Mouse (Mus musculus): Measurements from ENCODE around the gene Atf7. TPM values are rescaled to one million over a fixed set of nuclear protein-coding genes. Genes with fewer than 3 reads are reported as not detected.

Atf7 gene
- total RNA-seq, 2 experiments from 2014 or later, result 19.9 to 44.4 TPM

- ATAC-seq (replicated peaks; ENCODE audit: low FRiP score, poor library complexity, severe bottlenecking), result no peak
These were observed 105.8 kb downstream of the Atf7 start for GRCm38 (mm10) chr15:102519211-102520141.

- no peak; the same call in 1 of the 2 replicates for ATAC-seq (replicated peaks; ENCODE audit: low FRiP score, poor library complexity, severe bottlenecking)
These were observed 106.4 kb downstream of the Atf7 start for GRCm38 (mm10) chr15:102518859-102519201.

DNA sequence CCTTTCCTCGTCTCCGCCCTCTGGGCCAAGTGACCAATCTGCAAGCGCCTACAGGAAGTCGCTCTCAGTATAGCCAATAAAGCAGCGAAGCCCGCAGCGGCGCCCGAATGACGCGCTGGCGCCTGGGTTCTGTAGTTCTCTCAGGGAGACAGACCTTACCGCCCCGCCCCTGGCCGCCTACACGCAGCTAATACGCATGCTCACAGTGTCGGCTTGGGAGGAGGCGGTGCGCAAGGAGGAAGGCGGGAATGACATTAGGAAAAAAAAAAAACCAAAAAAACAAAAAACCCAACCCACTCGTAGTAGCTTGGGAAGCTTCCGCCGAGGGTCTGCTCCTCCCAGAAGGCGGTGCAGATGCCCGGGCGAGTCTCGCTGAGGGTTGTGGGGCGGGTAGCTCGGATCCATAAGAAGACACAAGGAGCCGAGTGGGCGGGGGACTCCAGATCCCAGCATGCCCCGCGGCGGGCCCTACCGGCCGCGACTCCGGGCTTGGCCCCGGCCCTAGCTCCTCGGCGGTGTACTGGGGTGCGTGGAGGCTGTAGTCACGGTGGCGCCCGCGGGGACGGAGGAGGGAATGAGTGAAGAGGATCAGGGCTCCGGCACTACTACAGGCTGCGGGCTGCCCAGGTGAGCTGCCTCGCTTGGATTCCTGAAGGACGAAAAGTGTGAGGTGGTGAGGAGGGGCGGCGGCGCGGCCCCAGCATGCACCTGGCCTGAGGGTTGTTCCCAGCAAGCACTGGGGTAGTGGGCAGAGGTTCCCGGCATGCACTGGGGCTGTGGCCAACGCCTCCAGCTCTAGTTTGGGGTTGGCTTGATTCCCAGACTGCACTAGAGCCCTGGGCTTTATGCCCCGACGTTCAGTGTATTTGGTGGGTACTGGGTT, 107.0 kb downstream of the Atf7 start, which contains the start of gene Tarbp2:
Gene Tarbp2 (plus strand): TSS at position 217 of the 883 bp plus-strand sequence.
- peak; percentile 83 for ATAC-seq (replicated peaks; ENCODE audit: low FRiP score, poor library complexity, severe bottlenecking)

DNA sequence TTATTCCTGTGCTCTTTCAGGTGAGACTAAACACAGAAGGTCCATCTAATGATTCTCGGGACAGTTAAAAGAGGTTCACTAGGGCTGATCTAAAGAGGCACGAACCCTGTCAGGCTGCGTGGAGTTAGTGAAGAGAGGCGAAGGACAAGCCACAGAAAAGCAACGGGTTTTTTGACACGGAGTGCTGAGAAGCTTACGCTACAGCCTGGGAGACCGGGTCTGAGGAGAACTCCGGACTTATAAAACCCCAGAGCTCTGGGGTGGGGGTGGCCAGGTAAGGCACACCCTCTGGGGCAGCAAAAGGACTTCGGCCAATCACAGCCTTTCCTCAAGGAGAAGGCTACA, 107.7 kb downstream of the Atf7 start:
- no peak for ATAC-seq (replicated peaks; ENCODE audit: low FRiP score, poor library complexity, severe bottlenecking)

DNA sequence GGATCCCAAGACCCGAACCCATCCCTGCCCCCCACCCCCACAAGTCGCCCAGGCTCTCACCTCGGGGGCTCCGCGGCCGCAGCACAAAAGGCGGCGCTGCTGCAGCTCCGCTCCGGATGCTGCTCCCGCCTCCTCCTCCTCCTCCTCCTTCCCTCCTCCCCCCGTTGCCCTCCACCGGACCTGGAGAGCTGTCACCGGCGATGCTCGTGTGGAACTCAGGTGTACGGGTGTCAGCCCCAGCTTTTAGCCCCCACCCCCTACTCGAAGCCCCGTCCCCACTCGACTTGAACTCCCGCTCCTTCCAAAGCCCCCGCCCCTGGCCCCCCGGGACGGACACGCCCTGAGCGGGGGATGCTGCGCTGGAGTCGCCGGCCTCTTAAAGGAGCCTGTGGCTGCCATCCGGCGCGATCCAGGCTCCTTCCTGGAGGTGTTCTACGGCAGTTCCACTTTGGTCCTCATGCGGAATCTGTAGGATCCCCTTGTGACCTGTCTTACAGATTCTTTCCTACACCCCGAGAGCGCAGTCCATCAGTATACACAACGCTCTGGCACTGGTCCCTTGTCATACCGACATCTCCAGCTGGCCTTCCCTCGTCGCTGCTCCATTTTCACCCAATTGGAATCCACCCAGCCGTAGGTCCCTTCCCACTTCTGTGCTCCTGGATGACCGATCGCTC, 108.4 kb downstream of the Atf7 start, which contains the start of gene Map3k12:
Gene Map3k12 (minus strand): TSS at position 337 of the 677 bp plus-strand sequence.
- peak; percentile 15; the same call in 1 of the 2 replicates for ATAC-seq (replicated peaks; ENCODE audit: low FRiP score, poor library complexity, severe bottlenecking)

- no peak for ATAC-seq (replicated peaks; ENCODE audit: low FRiP score, poor library complexity, severe bottlenecking)
These were observed 109.0 kb downstream of the Atf7 start for GRCm38 (mm10) chr15:102516293-102516692.

DNA sequence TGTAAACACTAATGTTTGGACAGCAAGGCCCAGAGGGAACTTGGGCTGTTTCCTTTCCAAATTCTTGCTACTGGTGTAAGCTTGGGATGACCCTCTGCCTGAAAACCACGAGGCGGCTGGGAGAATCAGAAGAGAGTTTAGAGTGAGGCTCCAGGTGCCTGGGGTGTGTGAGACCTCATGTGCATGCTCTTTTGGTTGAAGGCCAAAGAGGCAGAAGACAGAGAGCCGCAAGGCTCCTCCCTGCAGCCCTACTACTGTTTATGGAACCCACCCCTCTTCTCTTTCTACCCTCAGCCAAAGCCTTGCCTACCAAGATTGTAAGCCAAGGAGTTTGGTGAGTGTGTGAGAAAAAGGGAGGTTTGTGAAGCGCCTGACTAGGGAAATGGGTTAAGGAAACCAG, 109.5 kb downstream of the Atf7 start:
- ATAC-seq (replicated peaks; ENCODE audit: low FRiP score, poor library complexity, severe bottlenecking), result no peak

DNA sequence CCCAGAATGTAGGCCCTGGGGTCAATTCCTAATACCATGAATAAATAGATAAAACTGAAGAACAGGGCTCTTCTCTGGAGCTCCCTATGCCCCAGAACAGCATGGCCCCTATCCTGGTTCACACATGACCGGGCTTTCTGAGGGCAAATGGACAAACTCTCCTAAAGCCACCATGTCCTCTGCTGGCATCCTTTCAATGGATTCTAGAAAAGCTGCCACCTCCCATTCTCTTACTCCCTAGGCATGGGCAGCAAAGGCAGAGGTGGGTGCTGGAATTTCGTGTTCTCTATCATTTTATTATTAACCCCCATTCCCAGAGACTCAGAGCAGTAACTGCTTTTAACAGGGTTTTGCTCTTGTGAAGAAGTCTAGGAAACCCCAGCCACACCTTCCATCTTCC, 110.0 kb downstream of the Atf7 start:
- ATAC-seq (replicated peaks; ENCODE audit: low FRiP score, poor library complexity, severe bottlenecking), result no peak

DNA sequence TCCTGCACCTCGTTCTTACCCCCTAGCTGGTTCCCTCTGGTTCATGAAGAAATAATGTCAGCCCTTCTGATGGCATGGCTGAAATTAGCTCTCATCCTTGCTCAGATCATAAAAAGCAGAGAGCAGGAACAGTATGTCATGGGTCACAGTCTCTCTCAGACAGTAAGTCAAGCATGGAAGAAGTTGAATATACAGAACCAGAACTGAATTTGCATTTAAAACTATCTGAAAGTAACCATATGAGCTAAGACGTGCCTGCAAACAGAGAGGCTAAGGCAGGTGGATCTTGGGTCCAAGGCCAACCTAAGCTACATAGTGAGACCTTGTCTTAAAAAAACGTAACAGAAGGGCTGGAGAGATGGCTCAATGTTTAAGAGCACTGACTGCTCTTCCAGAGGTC, 112.3 kb downstream of the Atf7 start:
- no peak for ATAC-seq (replicated peaks; ENCODE audit: low FRiP score, poor library complexity, severe bottlenecking)

DNA sequence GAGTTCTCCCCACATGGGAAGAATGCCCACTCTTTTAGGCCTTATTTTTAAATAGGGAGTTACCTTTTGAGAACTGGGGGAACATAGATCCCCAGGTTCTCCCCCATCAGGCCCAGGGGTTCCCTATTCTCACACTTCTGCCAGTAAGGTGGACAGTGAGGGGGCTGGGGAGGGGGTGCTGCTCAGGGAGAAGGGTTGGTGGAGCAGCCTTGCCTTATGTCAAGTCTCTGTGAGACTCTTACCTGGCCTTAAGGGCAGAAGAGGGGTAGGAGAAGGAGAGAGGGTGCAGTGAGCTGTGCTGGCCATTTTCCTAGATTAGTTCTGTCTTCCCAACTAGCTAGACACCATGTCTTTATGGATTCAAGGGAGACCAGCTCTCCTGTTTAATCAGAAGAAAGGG, 112.8 kb downstream of the Atf7 start:
- ATAC-seq (replicated peaks; ENCODE audit: low FRiP score, poor library complexity, severe bottlenecking), result no peak

DNA sequence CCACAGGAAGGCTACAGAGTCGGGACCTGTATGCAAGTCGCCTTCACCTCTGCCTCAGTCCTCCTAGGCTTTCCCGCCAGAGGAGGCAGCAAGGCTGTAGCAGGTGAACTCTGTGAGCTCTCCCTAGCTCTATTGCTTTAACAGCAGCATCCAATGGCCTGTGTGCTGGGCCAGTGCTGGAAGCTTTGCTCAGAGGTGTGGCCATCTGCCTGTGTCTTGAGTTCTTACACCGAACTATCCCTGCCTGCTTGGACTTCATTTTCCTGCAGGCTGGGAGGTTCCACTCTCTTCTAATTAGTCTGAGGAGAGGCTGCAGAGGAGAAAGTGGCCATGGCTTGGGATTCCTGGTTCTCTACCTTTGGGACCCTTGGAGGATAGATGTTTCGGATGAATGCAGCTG, 113.3 kb downstream of the Atf7 start:
- ATAC-seq (replicated peaks; ENCODE audit: low FRiP score, poor library complexity, severe bottlenecking), result no peak

GRCm38 (mm10) chr15:102511285-102511833, 113.9 kb downstream of the Atf7 start:
- ATAC-seq (replicated peaks; ENCODE audit: low FRiP score, poor library complexity, severe bottlenecking), result no peak

GRCm38 (mm10) chr15:102510590-102511284, 114.5 kb downstream of the Atf7 start:
- ATAC-seq (replicated peaks; ENCODE audit: low FRiP score, poor library complexity, severe bottlenecking), result peak; percentile 90

- ATAC-seq (replicated peaks; ENCODE audit: low FRiP score, poor library complexity, severe bottlenecking), result no peak
These were observed 115.2 kb downstream of the Atf7 start for GRCm38 (mm10) chr15:102510110-102510509.

- ATAC-seq (replicated peaks; ENCODE audit: low FRiP score, poor library complexity, severe bottlenecking), result no peak
These were observed 116.9 kb downstream of the Atf7 start for GRCm38 (mm10) chr15:102508336-102508735.

GRCm38 (mm10) chr15:102507561-102507960, 117.7 kb downstream of the Atf7 start:
- ATAC-seq (replicated peaks; ENCODE audit: low FRiP score, poor library complexity, severe bottlenecking), result no peak

GRCm38 (mm10) chr15:102506864-102507263, 118.4 kb downstream of the Atf7 start:
- ATAC-seq (replicated peaks; ENCODE audit: low FRiP score, poor library complexity, severe bottlenecking), result no peak

GRCm38 (mm10) chr15:102506464-102506830, 118.8 kb downstream of the Atf7 start:
- no peak for ATAC-seq (replicated peaks; ENCODE audit: low FRiP score, poor library complexity, severe bottlenecking)

GRCm38 (mm10) chr15:102505770-102506463, 119.3 kb downstream of the Atf7 start:
- no peak for ATAC-seq (replicated peaks; ENCODE audit: low FRiP score, poor library complexity, severe bottlenecking)
